ENCODE assay signal across 26 mouse cellular contexts in genomic region chr11:83227926-83228723, GRCm38 (mm10). TPM values are rescaled to one million over a fixed set of nuclear protein-coding genes. Genes with fewer than 3 reads are reported as not detected.
DNase-seq lines count a peak whose midpoint lies in the region; ATAC-seq and TF ChIP-seq lines count a peak whose summit lies in the region.
"Had no signal": no experiment of that assay in that cellular context is flagged by ENCODE, and none has a peak within 500 bp of the region (broad histone marks: within the 10 kb centered on the region; RNA-seq: fewer than 3 reads in every experiment).

No protein-coding gene starts in this region.

- H3K9me3 ChIP-seq in liver, embryonic 15.5 days (replicated peaks), result no peaks in the 10 kb centered on the region
- H3K9me3 ChIP-seq in liver, embryonic 11.5 days (ENCODE audit: control insufficient read depth, low read length), result no peaks in the 10 kb centered on the region
- no peaks in the 10 kb centered on the region for H3K9me3 ChIP-seq in CH12.LX (replicated peaks; ENCODE audit: low read length)
- no peaks in the 10 kb centered on the region for H3K9me3 ChIP-seq in MEL (replicated peaks; ENCODE audit: insufficient read depth, low read length)
- H3K9me3 ChIP-seq in midbrain, embryonic 10.5 days (replicated peaks), result no peaks in the 10 kb centered on the region
- H3K9me3 ChIP-seq: G1E had no signal

- H3K4me1 ChIP-seq in heart, adult 2 months (ENCODE audit: control insufficient read depth, insufficient read depth, low read length), result no peaks in the 10 kb centered on the region
- H3K4me1 ChIP-seq in liver, embryonic 15.5 days (replicated peaks), result peaks cover 45% of the 10 kb centered on the region
- no peaks in the 10 kb centered on the region for H3K4me1 ChIP-seq in liver, embryonic 11.5 days (replicated peaks; ENCODE audit: control insufficient read depth, insufficient read depth, low read length)
- H3K4me1 ChIP-seq in CH12.LX (ENCODE audit: control insufficient read depth in 1 of 2, insufficient read depth in 2 of 2) (peaks cover 10 to 51% of the 10 kb centered on the region in 2 experiments), MEL (ENCODE audit: control insufficient read depth in 1 of 2, insufficient read depth in 2 of 2, low read length in 2 of 2) (peaks cover 3 to 25% of the 10 kb centered on the region in 2 experiments; a peak in 3 of 4 replicates)
- H3K4me1 ChIP-seq in midbrain, embryonic 10.5 days, result no peaks in the 10 kb centered on the region

- no peak overlapping the region for H3K4me2 ChIP-seq in liver, embryonic 15.5 days
- no peak overlapping the region for H3K4me2 ChIP-seq in liver, embryonic 11.5 days
- no peak overlapping the region for H3K4me2 ChIP-seq in CH12.LX (ENCODE audit: insufficient read depth, low read depth, poor library complexity, severe bottlenecking)

- no peak for ATAC-seq in liver, embryonic 15.5 days (ENCODE audit: insufficient read depth)
- no peak for ATAC-seq in liver, embryonic 11.5 days (replicated peaks; ENCODE audit: low FRiP score)
- ATAC-seq: activated CD4-positive, CD25-positive, alpha-beta regulatory T cell, adult 4 months; CD4-positive, CD25-positive, alpha-beta regulatory T cell, adult 4 months; Patski had no signal

- H3K4me3 ChIP-seq in heart, adult 2 months, result no peak overlapping the region
- no peak overlapping the region for H3K4me3 ChIP-seq in liver, embryonic 15.5 days (replicated peaks)
- no peak overlapping the region for H3K4me3 ChIP-seq in liver, embryonic 11.5 days (ENCODE audit: low read depth, low read length)
- H3K4me3 ChIP-seq in CH12.LX (replicated peaks in 1 of 3; ENCODE audit: low read depth in 2 of 3, low read length in 2 of 3, poor library complexity in 1 of 3), result no peak overlapping the region
- no peak overlapping the region for H3K4me3 ChIP-seq in MEL (ENCODE audit: control insufficient read depth in 1 of 2, insufficient read depth in 1 of 2, low read depth in 2 of 2, low read length in 2 of 2)
- no peak overlapping the region for H3K4me3 ChIP-seq in midbrain, embryonic 10.5 days

- intact Hi-C loops in heart, adult 2 months (cut with DNase I), result no loop called here
- intact Hi-C loops in left cerebral cortex, postnatal 25 days (cut with DNase I), result no loop called here

- no peak for TF ChIP-seq POLR2A in heart, adult 2 months (IDR thresholded peaks at IDR 0.05; ENCODE audit: insufficient read depth, low read depth, low read length)
- TF ChIP-seq POLR2A in CH12.LX (IDR thresholded peaks at IDR 0.05; ENCODE audit: low read depth, low read length) (peak; percentile 25; the same call in 1 of the 2 replicates), MEL (IDR thresholded peaks at IDR 0.05; ENCODE audit: control insufficient read depth in 1 of 2, insufficient read depth in 1 of 2, low read depth in 1 of 2, low read length in 2 of 2, poor library complexity in 1 of 2) (peak in 1 of 2 experiments; percentile 48; a peak in 2 of 4 replicates)

- no peaks in the 10 kb centered on the region for H3K27me3 ChIP-seq in heart, adult 2 months (ENCODE audit: control insufficient read depth, insufficient read depth, low read length)
- H3K27me3 ChIP-seq in liver, embryonic 15.5 days, result no peaks in the 10 kb centered on the region
- H3K27me3 ChIP-seq in liver, embryonic 11.5 days (replicated peaks; ENCODE audit: control insufficient read depth, insufficient read depth, low read length), result no peaks in the 10 kb centered on the region
- H3K27me3 ChIP-seq in CH12.LX (replicated peaks) (no peaks in the 10 kb centered on the region), MEL (ENCODE audit: control insufficient read depth in 1 of 2, insufficient read depth in 2 of 2, low read length in 2 of 2) (no peaks in the 10 kb centered on the region)
- no peaks in the 10 kb centered on the region for H3K27me3 ChIP-seq in midbrain, embryonic 10.5 days (ENCODE audit: low read depth, poor library complexity, severe bottlenecking)

- no peak for TF ChIP-seq CTCF in heart, adult 2 months (IDR thresholded peaks at IDR 0.05)
- no peak for TF ChIP-seq CTCF in CH12.LX (conservative IDR thresholded peaks at IDR 0.05 in 1 of 2, IDR thresholded peaks at IDR 0.05 in 1 of 2; ENCODE audit: low read depth in 2 of 2, low read length in 2 of 2)
- no peak for TF ChIP-seq CTCF in MEL (IDR thresholded peaks at IDR 0.05 in 2 of 3, conservative IDR thresholded peaks at IDR 0.05 in 1 of 3; ENCODE audit: control insufficient read depth in 1 of 3, insufficient read depth in 1 of 3, low read depth in 2 of 3, low read length in 3 of 3, poor library complexity in 1 of 3, severe bottlenecking in 1 of 3)

- dilution Hi-C loops in CH12.LX (cut with MboI; ENCODE audit: extremely low pct_ligation_motif_present, extremely low pct_unique_long_range_greater_than_20kb, low sequenced_read_pairs), result no loop called here

- H3K79me2 ChIP-seq in heart, adult 2 months (replicated peaks; ENCODE audit: control insufficient read depth, insufficient read depth, low read length), result no peaks in the 10 kb centered on the region
- H3K79me2 ChIP-seq in CH12.LX (replicated peaks; ENCODE audit: control insufficient read depth, extremely low read depth, insufficient read depth, poor library complexity, severe bottlenecking) (peaks cover 62% of the 10 kb centered on the region), MEL (ENCODE audit: control insufficient read depth, insufficient read depth, low read length, poor library complexity) (peaks cover 51% of the 10 kb centered on the region)

- peak; percentile 79 for DNase-seq in heart, adult 11 months
- no peak for DNase-seq in heart, adult 2 months
- DNase-seq in liver, embryonic 11.5 days (ENCODE audit: low spot score), result no peak
- DNase-seq in CH12.LX (ENCODE audit: extremely low read depth) (no peak), MEL (ENCODE audit: low read depth, low spot score) (peak; percentile 40)
- DNase-seq in left cerebral cortex, postnatal 25 days (ENCODE audit: low spot score in 2 of 2), result no peak
- no peak for DNase-seq in midbrain, embryonic 10.5 days (ENCODE audit: low spot score)
- DNase-seq: adrenal gland, adult 2 months; adrenal gland, adult 8-10 months; adrenal gland, postnatal 10 days; adrenal gland, postnatal 14 days; adrenal gland, postnatal 25 days; adrenal gland, postnatal 36 days; B cell, adult 2 months; cerebellum, adult 11 months; cerebellum, adult 11-12 months; cerebellum, adult 18-20 months; cerebellum, adult 2 months had no signal

- in situ Hi-C loops in CH12.LX (cut with MboI; ENCODE audit: low pct_ligation_motif_present, low pct_unique_long_range_greater_than_20kb, low sequenced_read_pairs), result no loop called here

- no peak overlapping the region for H3K27ac ChIP-seq in heart, adult 2 months
- 0 out of 2 replicates have a peak overlapping the region, but pooled peaks have one; percentile 46 for H3K27ac ChIP-seq in liver, embryonic 15.5 days (replicated peaks)
- H3K27ac ChIP-seq in liver, embryonic 11.5 days (ENCODE audit: low read depth, low read length), result no peak overlapping the region
- H3K27ac ChIP-seq in CH12.LX (ENCODE audit: insufficient read depth, low read depth) (peak overlapping the region; percentile 38; the same call in 1 of the 2 replicates), MEL (ENCODE audit: control insufficient read depth, low read depth, low read length) (no peak overlapping the region)
- H3K27ac ChIP-seq in midbrain, embryonic 10.5 days (replicated peaks), result no peak overlapping the region

- no peak for TF ChIP-seq EP300 in heart, adult 2 months (IDR thresholded peaks at IDR 0.05; ENCODE audit: insufficient read depth, low read depth, low read length)
- TF ChIP-seq EP300 in CH12.LX (IDR thresholded peaks at IDR 0.05; ENCODE audit: low read length), result no peak
- TF ChIP-seq EP300 in MEL (IDR thresholded peaks at IDR 0.05; ENCODE audit: low read depth in 1 of 2, low read length in 2 of 2), result peak in 1 of 2 experiments; percentile 20; a peak in 1 of 4 replicates

- H3K36me3 ChIP-seq in heart, adult 2 months (ENCODE audit: control insufficient read depth, insufficient read depth, low read length), result no peaks in the 10 kb centered on the region
- peaks cover 38% of the 10 kb centered on the region for H3K36me3 ChIP-seq in liver, embryonic 15.5 days (replicated peaks)
- no peaks in the 10 kb centered on the region for H3K36me3 ChIP-seq in liver, embryonic 11.5 days (ENCODE audit: control insufficient read depth, insufficient read depth, low read length)
- H3K36me3 ChIP-seq in CH12.LX (replicated peaks in 1 of 2; ENCODE audit: control insufficient read depth in 1 of 2, insufficient read depth in 1 of 2, low read length in 1 of 2) (peaks cover 50 to 65% of the 10 kb centered on the region in 2 experiments), MEL (ENCODE audit: control insufficient read depth in 1 of 2, insufficient read depth in 2 of 2, low read length in 2 of 2) (peaks cover 36 to 42% of the 10 kb centered on the region in 2 experiments)
- no peaks in the 10 kb centered on the region for H3K36me3 ChIP-seq in midbrain, embryonic 10.5 days

- H3K9ac ChIP-seq in heart, adult 2 months (ENCODE audit: low read depth, low read length), result no peak overlapping the region
- no peak overlapping the region for H3K9ac ChIP-seq in liver, embryonic 15.5 days
- no peak overlapping the region for H3K9ac ChIP-seq in liver, embryonic 11.5 days (ENCODE audit: low read depth, low read length)
- H3K9ac ChIP-seq in CH12.LX (ENCODE audit: insufficient read depth, low read depth) (no peak overlapping the region), MEL (ENCODE audit: control insufficient read depth, low read depth, low read length, poor library complexity, severe bottlenecking) (no peak overlapping the region)

- no peak for TF ChIP-seq RAD21 in CH12.LX (IDR thresholded peaks at IDR 0.05; ENCODE audit: low read depth, low read length)
- TF ChIP-seq RAD21 in MEL (IDR thresholded peaks at IDR 0.05; ENCODE audit: low read depth, low read length), result no peak

- 67% methylated on average over 7 of the region's 7 CpGs for WGBS in heart, adult 2 months
- WGBS in liver, embryonic 15.5 days (ENCODE audit: insufficient replicate concordance), result 81% methylated on average over 7 of the region's 7 CpGs
- WGBS in liver, embryonic 11.5 days, result 77% methylated on average over 7 of the region's 7 CpGs
- 84% methylated on average over 7 of the region's 7 CpGs for WGBS in midbrain, embryonic 10.5 days

RNA-seq across cellular contexts. Expression of gene Slfn3, which starts 37.0 kb away (rescaled TPM):
- total RNA-seq in heart, adult 2 months (2021), result 1 to 10 TPM; 2.0 to 3.5 TPM
- 0.72 and 1.9 TPM in 2 replicates for polyA plus RNA-seq in heart, adult 2 months (2012; rRNA removed)
- 1.7 and 1.8 TPM in 2 replicates for polyA plus RNA-seq in liver, embryonic 15.5 days (2015; fragmentation: Nextera tagmentation; extraction: Ambion mirVana)
- polyA plus RNA-seq in liver, embryonic 11.5 days (2014; fragmentation: Nextera tagmentation; extraction: Ambion mirVana), result 0.71 and 0.83 TPM in 2 replicates
- 10.6 and 11.2 TPM in 2 replicates for total RNA-seq in CH12.LX (2012; rRNA removed)
- total RNA-seq in CH12.LX (2014; rRNA removed), result 19.5 and 21.4 TPM in 2 replicates
- polyA plus RNA-seq in CH12.LX (2012; ENCODE audit: insufficient read length, low read depth), result 30.4 and 33.1 TPM in 2 replicates
- 0.10 and 0.23 TPM in 2 replicates for total RNA-seq in MEL (2012; rRNA removed)
- polyA plus RNA-seq in MEL (2012; ENCODE audit: insufficient read depth in 1 of 2, insufficient read length in 2 of 2, low read depth in 1 of 2, low replicate concordance in 2 of 2, missing spikeins in 1 of 2), result under 1 TPM in 1 of 2 experiments, not detected in 1; 0.35 TPM
- under 1 TPM; 0.28 to 0.37 TPM for total RNA-seq in left cerebral cortex, postnatal 25 days (2021)
- 0.33 and 0.41 TPM in 2 replicates for polyA plus RNA-seq in midbrain, embryonic 10.5 days (2016; fragmentation: Nextera tagmentation; extraction: Ambion mirVana)
- polyA plus RNA-seq: G1E, Patski had no signal

RNA-seq across cellular contexts. Expression of gene Slfn4, which starts 53.1 kb away (rescaled TPM):
- total RNA-seq in heart, adult 2 months (2021), result under 1 TPM; 0.14 to 0.18 TPM
- polyA plus RNA-seq in heart, adult 2 months (2012; rRNA removed), result 0.15 and 0.37 TPM in 2 replicates
- polyA plus RNA-seq in liver, embryonic 15.5 days (2015; fragmentation: Nextera tagmentation; extraction: Ambion mirVana), result 0.88 and 1.2 TPM in 2 replicates
- not detected in 2 replicates for polyA plus RNA-seq in liver, embryonic 11.5 days (2014; fragmentation: Nextera tagmentation; extraction: Ambion mirVana)
- 0.04 TPM in 1 of 2 replicates, not detected in the other for total RNA-seq in CH12.LX (2012; rRNA removed)
- total RNA-seq in CH12.LX (2014; rRNA removed), result not detected in 2 replicates
- 0.07 TPM in 1 of 2 replicates, not detected in the other for polyA plus RNA-seq in CH12.LX (2012; ENCODE audit: insufficient read length, low read depth)
- total RNA-seq in MEL (2012; rRNA removed), result not detected in 2 replicates
- polyA plus RNA-seq in MEL (2012; ENCODE audit: insufficient read depth in 1 of 2, insufficient read length in 2 of 2, low read depth in 1 of 2, low replicate concordance in 2 of 2, missing spikeins in 1 of 2), result under 1 TPM in 1 of 2 experiments, not detected in 1; 0.04 TPM
- not detected for total RNA-seq in left cerebral cortex, postnatal 25 days (2021)
- not detected in 2 replicates for polyA plus RNA-seq in midbrain, embryonic 10.5 days (2016; fragmentation: Nextera tagmentation; extraction: Ambion mirVana)
- polyA plus RNA-seq: C2C12, G1E had no signal

RNA-seq across cellular contexts. Expression of gene Slfn14, which starts 58.4 kb away (rescaled TPM):
- under 1 TPM in 1 of 2 experiments, not detected in 1; 0.14 TPM for total RNA-seq in heart, adult 2 months (2021)
- polyA plus RNA-seq in heart, adult 2 months (2012; rRNA removed), result not detected in 2 replicates
- 32.3 and 37.0 TPM in 2 replicates for polyA plus RNA-seq in liver, embryonic 15.5 days (2015; fragmentation: Nextera tagmentation; extraction: Ambion mirVana)
- polyA plus RNA-seq in liver, embryonic 11.5 days (2014; fragmentation: Nextera tagmentation; extraction: Ambion mirVana), result 2.1 and 2.4 TPM in 2 replicates
- total RNA-seq in CH12.LX (2012; rRNA removed) (not detected in 2 replicates), CH12.LX (2014; rRNA removed) (not detected in 2 replicates), MEL (2012; rRNA removed) (0.04 and 0.07 TPM in 2 replicates)
- polyA plus RNA-seq in CH12.LX (2012; ENCODE audit: insufficient read length, low read depth) (not detected in 2 replicates), MEL (2012; ENCODE audit: insufficient read depth in 1 of 2, insufficient read length in 2 of 2, low read depth in 1 of 2, low replicate concordance in 2 of 2, missing spikeins in 1 of 2) (under 1 TPM in 1 of 2 experiments, not detected in 1; 0.19 TPM)
- not detected for total RNA-seq in left cerebral cortex, postnatal 25 days (2021)
- polyA plus RNA-seq in midbrain, embryonic 10.5 days (2016; fragmentation: Nextera tagmentation; extraction: Ambion mirVana), result 0.12 and 0.21 TPM in 2 replicates
- total RNA-seq: adrenal gland, adult 18-20 months; adrenal gland, adult 2 months; adrenal gland, adult 8-10 months; adrenal gland, postnatal 25 days; adrenal gland, postnatal 36 days; ES-E14 had no signal
- polyA plus RNA-seq: activated CD4-positive, CD25-positive, alpha-beta regulatory T cell, adult 4 months; adrenal gland, adult 2 months; C2C12; CD4-positive, CD25-positive, alpha-beta regulatory T cell, adult 4 months; Patski had no signal

Comparison
In these comparisons a context has a peak if more than half of its experiments do, and no peak if none do; other contexts are left out.
1. DNase-seq: peak in heart, adult 11 months (single experiment) and MEL (single experiment); none in heart, adult 2 months (0 of 2), liver, embryonic 11.5 days (single experiment), CH12.LX (single experiment), left cerebral cortex, postnatal 25 days (0 of 2) and midbrain, embryonic 10.5 days (single experiment).
2. H3K27ac ChIP-seq: peak in liver, embryonic 15.5 days (single experiment) and CH12.LX (single experiment); none in heart, adult 2 months (single experiment), liver, embryonic 11.5 days (single experiment), MEL (single experiment) and midbrain, embryonic 10.5 days (single experiment).
3. RNA of gene Slfn3, which starts 37.0 kb away (polyA plus RNA-seq): 30.4 to 33.1 TPM in CH12.LX; 1.7 to 1.8 TPM in liver, embryonic 15.5 days, 0.72 to 1.9 TPM in heart, adult 2 months, 0.71 to 0.83 TPM in liver, embryonic 11.5 days, 0.35 TPM in MEL and 0.33 to 0.41 TPM in midbrain, embryonic 10.5 days; every median in the first group is over 10 times any median in the second.